Mouse (Mus musculus) liver, postnatal 0 days (tissue): ENCODE results near the gene Trim3. TPM values are rescaled to one million over a fixed set of nuclear protein-coding genes. Genes with fewer than 3 reads are reported as not detected.

Experiments
- ATAC-seq: fragments of 200-750 bp; cut with Nextera tagmentation; 2 replicates; pipeline ENCODE4 v1.8.0; 2017; ENCODE audit warnings: mild to moderate bottlenecking, moderate library complexity
- DNase-seq: peaks from one replicate; pipeline ENCODE4 v3.0.0-alpha.2; 2016
- H3K27ac ChIP-seq: fragments of 300-500 bp; sonication (generic); 2 replicates; pipeline ENCODE4 v1.5.1; 2014; ENCODE audit warnings: antibody characterized with exemption, moderate library complexity, mild to moderate bottlenecking, low read depth
- H3K27me3 ChIP-seq: fragments of 300-500 bp; sonication (generic); 2 replicates; pipeline ENCODE4 v1.6.1; 2014; ENCODE audit warnings: low read length, control low read depth, mixed read lengths; ENCODE audit not compliant: insufficient read depth
- H3K36me3 ChIP-seq: fragments of 300-500 bp; sonication (generic); replicated peaks from 2 replicates; pipeline ENCODE4 v1.6.1; 2014; ENCODE audit warnings: mild to moderate bottlenecking, control low read depth, low read length, moderate library complexity, mixed read lengths; ENCODE audit not compliant: insufficient read depth
- H3K4me1 ChIP-seq: fragments of 300-500 bp; sonication (generic); 2 replicates; pipeline ENCODE4 v1.6.1; 2014; ENCODE audit warnings: antibody characterized with exemption, mild to moderate bottlenecking, control low read depth; ENCODE audit not compliant: insufficient read depth
- H3K4me2 ChIP-seq: fragments of 300-500 bp; sonication (generic); 2 replicates; pipeline ENCODE4 v1.6.1; 2014; ENCODE audit warnings: low read depth, mild to moderate bottlenecking, low read length, moderate library complexity, mixed read lengths
- H3K4me3 ChIP-seq: fragments of 300-500 bp; sonication (generic); 2 replicates; pipeline ENCODE4 v1.5.1; 2014; ENCODE audit warnings: low read depth, low read length
- H3K9ac ChIP-seq: fragments of 300-500 bp; sonication (generic); replicated peaks from 2 replicates; pipeline ENCODE4 v1.6.1; 2014; ENCODE audit warnings: mild to moderate bottlenecking, moderate library complexity
- H3K9me3 ChIP-seq: fragments of 300-500 bp; sonication (generic); 2 replicates; pipeline ENCODE4 v1.6.1; 2016; ENCODE audit warnings: mild to moderate bottlenecking, control low read depth, low read length, mixed read lengths
- CTCF ChIP-seq: sonication (generic); IDR thresholded peaks from 2 replicates; pipeline ENCODE4 v1.5.1; 2016; ENCODE audit warnings: antibody characterized with exemption, low read depth
- EP300 ChIP-seq: IDR thresholded peaks from 2 replicates; pipeline ENCODE4 v1.6.1; 2016; ENCODE audit warnings: antibody characterized with exemption, low read depth, mild to moderate bottlenecking
- WGBS: fragments of 180-500 bp; shearing (Covaris S2); extraction: QIAGEN DNeasy Blood & Tissue Kit; methylation state at CpG from one replicate; pipeline ENCODE4 v1.1.7; 2014; ENCODE audit not compliant: insufficient replicate concordance; 5-methylcytosine and 5-hydroxymethylcytosine counted together
- polyA plus RNA-seq: library from polyadenylated mRNA; unstranded; fragments of >200 nt; fragmentation: Nextera tagmentation; extraction: Ambion mirVana; gene quantifications from 2 replicates; pipeline ENCODE4 v1.2.1, GENCODE M21; 2015

The Trim3 gene
- polyA plus RNA-seq, 1 experiment from 2014 or later, result 4.0 TPM

GRCm38 (mm10) chr7:105639756-105640155 is 6.4 kb upstream of the Trim3 start, which contains the start of gene Timm10b:
Gene Timm10b, plus strand, starts transcription at chr7:105640056.
- Histone ChIP-seq H3K36me3 (peaks cover 21% of the 10 kb centered on the region), H3K9ac (peak within 1 kb of the TSS; percentile 80), H3K27me3 (no peaks in the 10 kb centered on the region), H3K9me3 (no peaks in the 10 kb centered on the region), H3K27ac (peak within 1 kb of the TSS; percentile 96), H3K4me1 (peaks cover 27% of the 10 kb centered on the region), H3K4me2 (peak within 1 kb of the TSS; percentile 98), H3K4me3 (peak within 1 kb of the TSS; percentile 92)
- DNase-seq (no peak), ATAC-seq (peak; percentile 6)
- TF ChIP-seq EP300 (no peak), CTCF (no peak)
- WGBS, result 2% methylated on average over 2 of the region's 2 CpGs

- Histone ChIP-seq H3K4me3 (peak overlapping the region; percentile 92), H3K36me3 (peaks cover 21% of the 10 kb centered on the region), H3K27me3 (no peaks in the 10 kb centered on the region), H3K9ac (peak overlapping the region; percentile 80), H3K9me3 (no peaks in the 10 kb centered on the region), H3K27ac (no peak overlapping the region), H3K4me2 (peak overlapping the region; percentile 98), H3K4me1 (peaks cover 27% of the 10 kb centered on the region)
- ATAC-seq (no peak), DNase-seq (no peak)
- WGBS, result 53% methylated on average over 9 of the region's 9 CpGs
- TF ChIP-seq EP300 (no peak), CTCF (no peak)
Observed at GRCm38 (mm10) chr7:105639304-105639703, 5.9 kb upstream of the Trim3 start.

- H3K36me3 ChIP-seq, result peaks cover 21% of the 10 kb centered on the region
- TF ChIP-seq CTCF (no peak), EP300 (no peak)
- ATAC-seq (no peak), DNase-seq (no peak)
- no peaks in the 10 kb centered on the region for H3K27me3 ChIP-seq
- H3K9me3 ChIP-seq, result no peaks in the 10 kb centered on the region
- peaks cover 30% of the 10 kb centered on the region for H3K4me1 ChIP-seq
- no peak overlapping the region for H3K27ac ChIP-seq
- no peak overlapping the region for H3K4me2 ChIP-seq
- WGBS, result 84% methylated on average over 6 of the region's 6 CpGs
- H3K9ac ChIP-seq, result no peak overlapping the region
- H3K4me3 ChIP-seq, result no peak overlapping the region
Observed at GRCm38 (mm10) chr7:105638776-105639175, 5.4 kb upstream of the Trim3 start.

- H3K9ac ChIP-seq, result no peak overlapping the region
- H3K4me3 ChIP-seq, result no peak overlapping the region
- peaks cover 18% of the 10 kb centered on the region for H3K36me3 ChIP-seq
- H3K4me1 ChIP-seq, result peaks cover 17% of the 10 kb centered on the region
- no peak overlapping the region for H3K27ac ChIP-seq
- H3K9me3 ChIP-seq, result no peaks in the 10 kb centered on the region
- no peak for DNase-seq
- no peaks in the 10 kb centered on the region for H3K27me3 ChIP-seq
- ATAC-seq, result no peak
- TF ChIP-seq CTCF (no peak), EP300 (no peak)
- WGBS, result 80% methylated on average over 2 of the region's 2 CpGs
- no peak overlapping the region for H3K4me2 ChIP-seq
Observed at GRCm38 (mm10) chr7:105635726-105636125, 2.4 kb upstream of the Trim3 start.

GRCm38 (mm10) chr7:105634272-105634920 is 1.0 kb upstream of the Trim3 start:
- Histone ChIP-seq H3K9me3 (no peaks in the 10 kb centered on the region), H3K4me3 (peak overlapping the region; percentile 71; the same call in 1 of the 2 replicates), H3K27ac (no peak overlapping the region), H3K36me3 (peaks cover 18% of the 10 kb centered on the region), H3K4me2 (peak overlapping the region; percentile 97), H3K4me1 (peaks cover 10% of the 10 kb centered on the region), H3K9ac (no peak overlapping the region), H3K27me3 (no peaks in the 10 kb centered on the region)
- no peak for DNase-seq
- 50% methylated on average over 9 of the region's 9 CpGs for WGBS
- ATAC-seq, result no peak
- TF ChIP-seq EP300 (no peak), CTCF (no peak)

GRCm38 (mm10) chr7:105633801-105634135 is 397 bp upstream of the Trim3 start:
- WGBS, result 3% methylated on average over 10 of the region's 10 CpGs

More at GRCm38 (mm10) chr7:105633801-105634135, 397 bp upstream of the Trim3 start:
- peak overlapping the region; percentile 97 for H3K4me2 ChIP-seq
- peak overlapping the region; percentile 71 for H3K4me3 ChIP-seq
- TF ChIP-seq CTCF (no peak), EP300 (no peak)
- DNase-seq (no peak), ATAC-seq (no peak)
- peaks cover 6% of the 10 kb centered on the region for H3K4me1 ChIP-seq
- no peaks in the 10 kb centered on the region for H3K9me3 ChIP-seq
- H3K9ac ChIP-seq, result peak overlapping the region; percentile 74
- H3K27ac ChIP-seq, result no peak overlapping the region
- no peaks in the 10 kb centered on the region for H3K27me3 ChIP-seq
- H3K36me3 ChIP-seq, result peaks cover 18% of the 10 kb centered on the region
